Comparison of ENCODE assay signal across 11 mouse cellular contexts in the genomic region with DNA sequence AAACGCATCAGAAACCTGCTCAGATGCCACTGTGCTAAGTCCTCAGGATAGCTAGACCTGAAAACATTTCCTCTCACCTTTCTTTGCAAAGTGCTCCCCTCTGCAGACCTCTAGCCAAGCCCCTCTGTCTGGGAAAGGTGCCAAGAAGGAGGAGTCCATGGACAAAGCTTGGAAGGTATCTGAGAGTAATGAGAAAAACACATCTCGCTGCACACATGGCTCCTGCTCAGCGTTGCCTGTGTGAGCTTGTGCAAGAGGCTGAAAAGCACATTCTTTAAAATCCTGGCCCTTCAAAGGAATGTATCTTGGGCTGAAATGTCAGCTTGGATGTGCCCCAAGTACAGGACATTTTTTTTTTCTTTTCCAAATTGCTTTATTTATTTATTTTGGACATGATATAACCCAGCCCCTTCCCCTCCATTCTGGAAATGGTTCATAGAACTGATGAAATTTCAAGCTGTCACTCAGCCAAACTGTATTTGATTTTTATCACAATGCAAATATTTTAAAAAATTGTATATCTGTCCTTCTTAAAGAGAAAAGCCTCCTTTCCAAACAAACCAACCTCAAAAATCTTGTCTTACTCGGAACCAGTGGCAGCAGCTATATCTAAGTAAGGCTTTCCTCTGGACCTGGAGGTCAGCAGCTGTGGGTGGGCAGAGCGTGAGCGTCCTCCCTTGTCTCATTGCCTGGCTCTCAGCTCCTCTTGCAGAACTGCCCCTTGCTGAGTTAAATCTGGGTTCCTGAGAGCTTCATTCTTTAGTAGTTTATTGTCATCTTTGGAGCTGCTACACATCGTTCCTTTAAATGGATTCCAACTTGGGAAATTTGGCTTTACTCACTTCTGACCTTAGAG.
DNase-seq lines count a peak whose midpoint lies in the region; ATAC-seq and TF ChIP-seq lines count a peak whose summit lies in the region.
"Had no signal": no experiment of that assay in that cellular context is flagged by ENCODE, and none has a peak within 500 bp of the region (broad histone marks: within the 10 kb centered on the region; RNA-seq: fewer than 3 reads in every experiment).

No protein-coding gene starts in this region.

- H3K27me3 ChIP-seq in kidney, postnatal 0 days (ENCODE audit: insufficient read depth, low read length): no peaks in the 10 kb centered on the region
- no peaks in the 10 kb centered on the region for H3K27me3 ChIP-seq in embryonic facial prominence, embryonic 15.5 days
- H3K27me3 ChIP-seq: heart, embryonic 12.5 days; liver, embryonic 13.5 days had no signal

- 43% methylated on average over 7 of the region's 7 CpGs for WGBS in kidney, postnatal 0 days
- WGBS in embryonic facial prominence, embryonic 15.5 days: 40% methylated on average over 7 of the region's 7 CpGs

- H3K27ac ChIP-seq in kidney, postnatal 0 days: no peak overlapping the region
- peak overlapping the region; percentile 55; the same call in 1 of the 2 replicates for H3K27ac ChIP-seq in embryonic facial prominence, embryonic 15.5 days (replicated peaks)
- H3K27ac ChIP-seq: liver, embryonic 13.5 days had no signal

- no peaks in the 10 kb centered on the region for H3K4me1 ChIP-seq in kidney, postnatal 0 days (replicated peaks; ENCODE audit: insufficient read depth, low read length)
- peaks cover 11% of the 10 kb centered on the region for H3K4me1 ChIP-seq in embryonic facial prominence, embryonic 15.5 days
- H3K4me1 ChIP-seq: liver, embryonic 13.5 days had no signal

- H3K4me2 ChIP-seq in kidney, postnatal 0 days (ENCODE audit: low read length): no peak overlapping the region
- H3K4me2 ChIP-seq in embryonic facial prominence, embryonic 15.5 days (replicated peaks): no peak overlapping the region
- H3K4me2 ChIP-seq: heart, embryonic 12.5 days; liver, embryonic 13.5 days had no signal

- no peak for TF ChIP-seq CTCF in kidney, postnatal 0 days (IDR thresholded peaks at IDR 0.05; ENCODE audit: low read depth)

- no peak overlapping the region for H3K9ac ChIP-seq in kidney, postnatal 0 days (ENCODE audit: low read depth, low read length)
- H3K9ac ChIP-seq in embryonic facial prominence, embryonic 15.5 days: no peak overlapping the region
- H3K9ac ChIP-seq: heart, embryonic 12.5 days; liver, embryonic 13.5 days had no signal

- no peak overlapping the region for H3K4me3 ChIP-seq in kidney, postnatal 0 days (replicated peaks; ENCODE audit: low read depth, low read length)
- H3K4me3 ChIP-seq in embryonic facial prominence, embryonic 15.5 days (replicated peaks): no peak overlapping the region
- H3K4me3 ChIP-seq: heart, embryonic 12.5 days; liver, embryonic 13.5 days had no signal

- DNase-seq in kidney, postnatal 0 days (ENCODE audit: low spot score): peak; percentile 54
- no peak for DNase-seq in kidney, adult 8-10 months
- peak; percentile 19 for DNase-seq in embryo, embryonic 10.5 days (ENCODE audit: low spot score)
- peak; percentile 1 for DNase-seq in lung, postnatal 25 days (ENCODE audit: low spot score)
- DNase-seq in ovary, postnatal 36 days (ENCODE audit: low spot score): no peak
- DNase-seq in thymus, postnatal 10 days (ENCODE audit: low spot score in 2 of 2): no peak
- DNase-seq: liver, embryonic 13.5 days; right cerebral cortex, postnatal 14 days had no signal

- no peaks in the 10 kb centered on the region for H3K36me3 ChIP-seq in kidney, postnatal 0 days (ENCODE audit: insufficient read depth, low read length)
- H3K36me3 ChIP-seq in embryonic facial prominence, embryonic 15.5 days: no peaks in the 10 kb centered on the region
- H3K36me3 ChIP-seq: G1E; heart, embryonic 12.5 days; liver, embryonic 13.5 days had no signal

- ATAC-seq in kidney, postnatal 0 days (replicated peaks; ENCODE audit: low FRiP score, low read depth): no peak
- ATAC-seq in embryonic facial prominence, embryonic 15.5 days (ENCODE audit: insufficient number of reproducible peaks, low FRiP score, low TSS enrichment, low read depth): no peak

- H3K9me3 ChIP-seq in kidney, postnatal 0 days (replicated peaks; ENCODE audit: low read length): no peaks in the 10 kb centered on the region
- H3K9me3 ChIP-seq in embryonic facial prominence, embryonic 15.5 days (replicated peaks): no peaks in the 10 kb centered on the region
- H3K9me3 ChIP-seq: heart, embryonic 12.5 days; liver, embryonic 13.5 days had no signal

Comparison
In these comparisons a context has a peak if more than half of its experiments do, and no peak if none do; other contexts are left out.
1. DNase-seq: peak in kidney, postnatal 0 days (single experiment), embryo, embryonic 10.5 days (single experiment) and lung, postnatal 25 days (single experiment); none in kidney, adult 8-10 months (0 of 2), ovary, postnatal 36 days (single experiment) and thymus, postnatal 10 days (0 of 2).